Mouse (Mus musculus) adrenal gland, adult 8-10 months (tissue): Measurements from ENCODE around the gene 2200002J24Rik. TPM values are rescaled to one million over a fixed set of nuclear protein-coding genes. Genes with fewer than 3 reads are reported as not detected.
"Not testable (repeated sequence)": the region's sequence is repeated elsewhere in the genome, so short reads cannot be mapped to it uniquely, and the experiment has no call there.

Source experiments
- DNase-seq: peaks from one replicate; pipeline ENCODE4 v3.0.0; 2022
- total RNA-seq, 4 experiments: library from RNA; stranded (reverse); gene quantifications; 2 replicates each; pipeline ENCODE4 v1.2.4; 2022

Gene 2200002J24Rik
- total RNA-seq, 4 experiments from 2014 or later: 2.5 to 12.3 (median 5.8) TPM

DNA sequence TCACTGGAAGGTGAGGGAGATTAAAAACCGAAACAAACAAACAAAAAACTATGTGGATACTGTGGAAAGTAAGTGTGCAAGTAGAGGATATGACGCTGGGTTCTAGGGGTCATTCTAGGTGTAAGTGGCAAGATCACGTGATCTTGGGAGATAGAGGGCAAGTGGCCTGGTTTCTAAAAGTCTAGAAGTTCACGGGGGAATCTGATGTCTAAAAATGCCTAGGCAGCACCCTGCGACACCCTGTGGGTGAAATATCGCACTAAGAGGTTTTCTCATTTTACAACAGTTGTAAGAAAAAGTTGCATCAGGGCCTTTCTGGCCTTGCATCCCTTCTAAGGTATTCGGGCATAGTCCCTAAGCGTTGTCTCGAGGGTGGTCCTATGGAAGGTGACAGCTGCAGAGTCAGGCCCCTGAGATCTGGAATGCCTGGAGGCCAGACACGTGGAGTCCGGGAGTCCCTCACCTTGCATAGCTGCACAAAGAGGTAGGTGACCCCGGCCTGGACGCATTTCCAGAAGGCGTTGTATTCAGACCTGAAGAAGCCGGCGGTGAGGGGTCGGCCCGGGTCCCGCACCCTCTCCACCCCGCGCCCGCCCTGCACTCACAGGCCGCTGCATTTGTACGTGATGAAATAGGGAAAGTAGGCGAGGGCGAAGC, 30.1 kb downstream of the 2200002J24Rik start:
- no peak for DNase-seq

DNA sequence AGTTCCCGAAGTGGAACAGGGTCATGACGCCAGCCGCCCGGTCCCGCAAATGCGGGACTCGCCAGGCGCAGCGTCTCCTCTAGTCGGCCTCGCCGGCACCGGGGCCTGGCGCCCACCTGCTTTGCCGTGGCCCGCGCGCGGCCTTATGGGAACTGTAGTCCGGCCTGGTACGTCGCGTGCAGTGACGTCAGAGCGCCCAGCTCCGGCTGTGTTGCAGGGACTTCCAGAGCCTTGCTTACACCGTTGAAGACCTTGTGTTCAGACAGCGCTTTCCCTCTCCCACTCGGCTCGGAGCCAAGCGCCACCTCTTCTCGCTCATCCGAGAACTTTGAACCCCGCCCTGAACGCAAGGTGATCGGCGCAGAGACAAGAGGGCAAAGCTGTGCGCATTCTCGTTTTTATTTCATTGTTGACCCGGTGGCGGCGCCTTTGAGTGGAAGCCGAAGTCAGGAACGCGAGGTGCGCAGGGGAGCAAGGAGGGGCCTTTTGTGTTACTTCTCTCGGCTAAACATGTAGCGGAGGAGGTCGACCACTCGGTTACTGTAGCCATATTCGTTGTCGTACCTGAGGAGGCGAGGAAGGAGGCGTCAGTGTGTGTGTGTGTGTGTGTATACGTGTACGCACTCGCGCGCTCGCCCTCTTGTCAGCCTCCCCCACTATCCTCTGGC, 30.8 kb downstream of the 2200002J24Rik start, which contains the start of gene Tmem147:
Gene Tmem147 (minus strand): TSS at position 145 of the 668 bp plus-strand sequence.
- peak; percentile 97 for DNase-seq

DNA sequence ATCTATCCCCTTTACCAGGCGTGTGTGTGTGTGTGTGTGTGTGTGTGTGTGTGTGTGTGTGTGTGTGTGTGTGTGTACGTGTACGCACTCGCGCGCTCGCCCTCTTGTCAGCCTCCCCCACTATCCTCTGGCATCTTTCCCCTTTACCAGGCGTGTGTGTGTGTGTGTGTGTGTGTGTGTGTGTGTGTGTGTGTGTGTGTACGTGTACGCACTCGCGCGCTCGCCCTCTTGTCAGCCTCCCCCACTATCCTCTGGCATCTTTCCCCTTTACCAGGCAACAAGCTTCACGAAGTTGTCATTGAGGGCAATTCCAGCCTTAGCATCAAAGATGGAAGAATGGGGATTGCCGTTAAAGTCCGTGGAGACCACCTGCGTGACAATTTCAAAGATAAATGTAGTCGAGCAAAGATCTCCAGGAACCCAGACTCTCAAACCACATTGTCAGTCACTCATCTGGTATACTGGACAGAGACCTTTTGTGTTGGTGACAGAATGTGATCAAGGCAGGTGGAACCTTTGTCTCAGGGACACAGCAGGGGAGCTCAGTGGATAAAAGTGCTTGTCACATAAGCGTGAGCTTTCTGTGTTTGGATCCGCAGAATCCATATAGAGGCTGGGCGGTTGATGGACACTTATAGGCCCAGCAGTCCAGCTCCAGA, 31.5 kb downstream of the 2200002J24Rik start:
- DNase-seq: not testable (repeated sequence)

DNA sequence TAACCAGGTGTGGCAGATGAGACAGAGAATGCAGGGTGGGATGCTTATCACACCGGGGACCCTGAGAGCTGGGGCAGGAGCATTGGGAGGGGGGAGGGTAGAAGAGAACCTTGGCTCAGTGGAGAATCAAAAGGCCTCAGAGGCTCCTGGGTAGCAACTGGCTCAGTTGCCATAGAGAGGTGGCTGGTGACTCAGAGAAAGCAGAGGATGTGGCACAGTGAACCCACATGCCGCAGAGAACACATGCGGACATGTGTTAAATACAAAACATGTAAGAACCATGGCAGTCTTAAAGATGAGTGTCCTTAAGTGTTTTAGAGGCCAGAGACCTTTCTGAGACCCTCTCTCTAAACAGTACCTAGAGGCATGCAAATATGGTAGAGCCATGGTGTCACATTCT, 37.5 kb downstream of the 2200002J24Rik start:
- no peak for DNase-seq

DNA sequence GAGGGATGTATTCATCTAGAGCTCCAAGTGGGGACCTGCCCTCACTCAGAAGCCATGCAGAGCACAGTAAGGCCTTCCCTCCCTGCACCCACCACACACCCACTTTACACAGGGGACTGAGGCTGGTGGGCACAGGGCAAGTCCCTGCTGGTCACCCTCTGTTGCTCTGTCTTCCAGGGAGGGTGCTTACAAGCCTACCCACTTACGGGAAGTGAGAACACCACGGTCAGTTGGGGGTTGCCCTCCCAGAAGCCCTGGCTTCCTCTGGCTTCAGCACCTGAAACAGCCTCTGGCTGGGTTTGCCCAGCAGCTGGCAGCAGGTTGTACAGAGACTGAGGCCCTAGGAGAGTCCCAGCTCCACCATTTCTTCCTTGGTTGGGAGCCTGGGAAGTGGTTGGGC, 43.8 kb downstream of the 2200002J24Rik start:
- DNase-seq: not testable (repeated sequence)

DNA sequence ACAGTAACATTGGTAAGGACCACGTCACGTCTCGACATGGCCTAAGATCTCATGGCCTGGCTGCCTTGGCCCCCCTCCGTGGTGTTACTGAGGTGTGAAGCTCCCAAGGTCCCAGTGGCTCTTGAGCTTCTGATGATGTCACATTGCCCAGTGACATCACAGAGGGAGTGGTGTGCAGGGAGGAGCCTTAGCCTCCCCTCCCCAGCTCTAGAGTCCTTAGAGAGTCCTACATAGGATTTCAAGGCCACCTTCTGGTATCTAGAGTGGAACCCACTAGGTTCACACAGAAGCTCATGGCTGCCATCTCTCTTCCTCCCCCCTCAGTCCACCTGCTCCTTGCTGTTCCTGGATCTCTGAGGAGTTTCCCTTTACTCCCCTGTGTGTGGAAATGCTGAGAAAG, 44.9 kb downstream of the 2200002J24Rik start, which contains the start of gene Gapdhs:
Gene Gapdhs (minus strand): TSS at position 65 of the 400 bp plus-strand sequence.
- DNase-seq: not testable (repeated sequence)

DNA sequence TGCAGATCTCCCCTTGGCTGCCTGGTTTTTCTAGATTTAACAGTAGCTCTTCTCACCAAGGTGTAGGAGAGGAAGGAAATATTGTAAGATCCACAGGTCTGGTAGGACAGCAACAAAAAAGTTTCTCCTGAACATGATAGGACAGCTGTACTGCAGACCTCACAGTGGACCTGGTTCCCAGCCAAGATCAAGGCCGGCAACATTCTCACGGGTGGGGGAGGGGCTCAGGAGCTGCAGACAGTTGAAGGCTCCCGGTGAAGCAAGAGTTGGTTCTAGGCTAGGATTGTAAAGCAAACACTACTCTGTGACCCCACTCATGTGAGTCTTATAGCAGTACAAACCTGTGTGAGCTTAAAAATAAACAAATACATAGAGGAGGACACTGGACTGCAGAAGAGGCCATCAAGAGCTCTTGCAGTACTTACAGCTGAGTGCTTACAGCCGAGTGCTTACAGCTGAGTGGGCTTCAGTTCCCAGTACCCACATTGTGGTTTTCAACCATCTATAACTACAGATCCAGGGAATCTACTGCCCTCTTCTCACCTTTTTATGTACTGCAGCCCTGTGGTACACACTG, 45.4 kb downstream of the 2200002J24Rik start:
- DNase-seq: no peak

DNA sequence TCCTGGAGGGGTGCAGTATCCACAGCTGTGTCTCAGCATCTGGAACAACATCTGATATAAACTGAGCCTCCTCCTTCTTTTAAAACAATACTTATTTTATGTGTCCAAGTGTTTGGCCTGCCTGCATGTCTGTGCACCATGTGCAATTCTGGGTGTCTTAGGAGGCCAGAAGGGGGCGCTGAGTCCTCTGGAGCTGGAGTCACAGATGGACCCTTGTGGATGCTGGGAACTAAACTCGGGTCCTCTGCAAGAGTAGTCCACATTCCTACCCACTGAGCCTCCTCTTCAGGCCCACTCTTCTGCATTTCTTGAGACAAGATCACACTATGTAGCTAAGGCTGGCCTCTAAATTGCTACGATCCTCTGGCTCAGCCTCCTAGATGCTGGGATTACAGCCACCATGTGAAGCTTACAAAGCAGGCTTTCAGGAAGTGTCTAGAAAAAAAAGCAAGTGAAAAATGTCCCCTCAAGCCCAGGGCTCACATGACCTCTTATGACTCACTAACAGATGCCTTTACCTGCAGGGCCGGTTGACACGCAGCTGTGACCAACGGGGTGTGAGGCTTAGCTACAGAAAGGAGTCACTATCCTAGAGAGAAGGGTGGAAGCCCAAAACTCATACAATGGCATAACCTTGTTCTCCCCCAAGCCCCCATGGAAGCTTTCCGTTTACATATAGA, 48.9 kb downstream of the 2200002J24Rik start:
- DNase-seq: no peak

Other genes starting within 250 kb of the 2200002J24Rik start
- gene Kirrel2, start 241.2 kb upstream of the 2200002J24Rik start, total RNA-seq: not detected
- not detected for gene Nphs1, start 240.6 kb upstream of the 2200002J24Rik start, total RNA-seq
- gene Prodh2, start 205.3 kb upstream of the 2200002J24Rik start, total RNA-seq: under 1 TPM in 1 of 4 experiments, not detected in 3; 0.56 TPM
- gene Arhgap33, start 163.9 kb upstream of the 2200002J24Rik start, total RNA-seq: 1 to 10 TPM; 2.2 to 9.4 (median 6.4) TPM
- gene Hspb6, start 146.7 kb upstream of the 2200002J24Rik start, total RNA-seq: 10 to 100 TPM; 23.5 to 56.3 (median 32.4) TPM
- 10 to 100 TPM in 2 of 4 experiments, 1 to 10 TPM in 2; 9.1 to 13.4 (median 10.0) TPM for gene Proser3, start 146.6 kb upstream of the 2200002J24Rik start, total RNA-seq
- 10 to 100 TPM; 56.1 to 65.5 (median 61.7) TPM for gene Lin37, start 139.1 kb upstream of the 2200002J24Rik start, total RNA-seq
- gene U2af1l4, start 135.6 kb upstream of the 2200002J24Rik start, total RNA-seq: 10 to 100 TPM; 70.4 to 83.6 (median 73.1) TPM
- 10 to 100 TPM in 1 of 4 experiments, 1 to 10 TPM in 3; 2.9 to 11.3 (median 7.4) TPM for gene Gm49396, start 135.6 kb upstream of the 2200002J24Rik start, total RNA-seq
- gene Psenen, start 135.3 kb upstream of the 2200002J24Rik start, total RNA-seq: 100 to 1,000 TPM; 146 to 179 (median 164) TPM
- gene Igflr1, start 133.5 kb upstream of the 2200002J24Rik start, total RNA-seq: 1 to 10 TPM; 2.1 to 7.9 (median 3.6) TPM
- gene Kmt2b, start 110.2 kb upstream of the 2200002J24Rik start, total RNA-seq: 10 to 100 TPM; 36.8 to 65.3 (median 57.0) TPM
- gene Zbtb32, start 100.0 kb upstream of the 2200002J24Rik start, total RNA-seq: 1 to 10 TPM in 1 of 4 experiments, under 1 TPM in 1, not detected in 2; 0.73 to 1.8 TPM
- under 1 TPM in 3 of 4 experiments, not detected in 1; 0.27 to 0.34 (median 0.31) TPM for gene Upk1a, start 86.1 kb upstream of the 2200002J24Rik start, total RNA-seq
- gene Cox6b1, start 72.8 kb upstream of the 2200002J24Rik start, total RNA-seq: 1,000 to 10,000 TPM in 2 of 4 experiments, 100 to 1,000 TPM in 2; 538 to 1,102 (median 895) TPM
- gene Etv2, start 63.1 kb upstream of the 2200002J24Rik start, total RNA-seq: not detected
- 10 to 100 TPM; 76.5 to 93.6 (median 85.1) TPM for gene Rbm42, start 48.6 kb upstream of the 2200002J24Rik start, total RNA-seq
- 10 to 100 TPM in 3 of 4 experiments, 1 to 10 TPM in 1; 7.7 to 17.6 (median 12.1) TPM for gene Haus5, start 33.9 kb upstream of the 2200002J24Rik start, total RNA-seq
- under 1 TPM in 1 of 4 experiments, not detected in 3; 0.75 TPM for gene Pmis2, start 27.3 kb upstream of the 2200002J24Rik start, total RNA-seq
- gene Atp4a, start 13.3 kb downstream of the 2200002J24Rik start, total RNA-seq: 10 to 100 TPM in 2 of 4 experiments, 1 to 10 TPM in 2; 2.9 to 15.5 (median 9.4) TPM
- 100 to 1,000 TPM; 179 to 210 (median 202) TPM for gene Tmem147, start 30.6 kb downstream of the 2200002J24Rik start, total RNA-seq
- gene Gapdhs, start 44.8 kb downstream of the 2200002J24Rik start, total RNA-seq: not detected
- gene Sbsn, start 52.5 kb downstream of the 2200002J24Rik start, total RNA-seq: 100 to 1,000 TPM; 213 to 399 (median 309) TPM
- gene Dmkn, start 64.8 kb downstream of the 2200002J24Rik start, total RNA-seq: 1 to 10 TPM; 2.7 to 4.6 (median 4.2) TPM
- not detected for gene Krtdap, start 89.0 kb downstream of the 2200002J24Rik start, total RNA-seq
- 1 to 10 TPM; 1.6 to 9.0 (median 2.6) TPM for gene Ffar2, start 124.8 kb downstream of the 2200002J24Rik start, total RNA-seq
- 1 to 10 TPM in 1 of 4 experiments, under 1 TPM in 3; 0.35 to 1.9 (median 0.75) TPM for gene Ffar3, start 157.3 kb downstream of the 2200002J24Rik start, total RNA-seq
- not detected for gene Ffar1, start 162.6 kb downstream of the 2200002J24Rik start, total RNA-seq
- 1 to 10 TPM; 1.1 to 2.3 (median 1.5) TPM for gene Cd22, start 181.4 kb downstream of the 2200002J24Rik start, total RNA-seq
- gene Mag, start 215.9 kb downstream of the 2200002J24Rik start, total RNA-seq: 1 to 10 TPM in 1 of 4 experiments, under 1 TPM in 3; 0.32 to 1.3 (median 0.42) TPM
- 1 to 10 TPM in 3 of 4 experiments, not detected in 1; 1.3 to 4.2 (median 2.6) TPM for gene Hamp2, start 225.8 kb downstream of the 2200002J24Rik start, total RNA-seq
- gene Hamp, start 245.1 kb downstream of the 2200002J24Rik start, total RNA-seq: 10 to 100 TPM in 1 of 4 experiments, 1 to 10 TPM in 1, under 1 TPM in 1, not detected in 1; 0.99 to 15.0 (median 1.0) TPM